Mouse (Mus musculus) C2C12 (cell line): Measurements from ENCODE around the gene Hist1h3h. TPM values are rescaled to one million over a fixed set of nuclear protein-coding genes. Genes with fewer than 3 reads are reported as not detected.
"Not testable (repeated sequence)": the region's sequence is repeated elsewhere in the genome, so short reads cannot be mapped to it uniquely, and the experiment has no call there.

Experiments
- H3K27me3 ChIP-seq: one replicate; pipeline ENCODE4 v1.6.1; 2011; ENCODE audit not compliant: control insufficient read depth, insufficient read depth, insufficient read length
- H3K36me3 ChIP-seq: one replicate; pipeline ENCODE4 v1.6.1; 2011; ENCODE audit not compliant: control insufficient read depth, insufficient read depth
- H3K4me3 ChIP-seq: one replicate; pipeline ENCODE4 v1.5.1; 2011; ENCODE audit warnings: mild to moderate bottlenecking, control low read depth; ENCODE audit not compliant: poor library complexity, insufficient read depth, severe bottlenecking
- H3K79me2 ChIP-seq: one replicate; pipeline ENCODE4 v1.6.1; 2011; ENCODE audit not compliant: control insufficient read depth, insufficient read depth
- H3K79me3 ChIP-seq: one replicate; pipeline ENCODE4 v1.6.1; 2011; ENCODE audit warnings: low read depth, control low read depth
- H3ac ChIP-seq: one replicate; pipeline ENCODE3; 2011; ENCODE audit warnings: low read depth; ENCODE audit not compliant: control insufficient read depth, insufficient read length
- CEBPB ChIP-seq: IDR thresholded peaks from one replicate; pipeline ENCODE4 v1.6.1; 2011; ENCODE audit warnings: low read depth, mild to moderate bottlenecking, control low read depth, moderate library complexity
- CTCF ChIP-seq: IDR thresholded peaks from one replicate; pipeline ENCODE4 v1.5.1; 2011; ENCODE audit not compliant: control insufficient read depth, insufficient read depth, insufficient read length
- FOSL1 ChIP-seq: IDR thresholded peaks from one replicate; pipeline ENCODE4 v1.8.0; 2011; ENCODE audit warnings: mild to moderate bottlenecking, low read length; ENCODE audit not compliant: poor library complexity, insufficient read depth, severe bottlenecking
- MAX ChIP-seq: IDR thresholded peaks from one replicate; pipeline ENCODE4 v1.6.1; 2011; ENCODE audit warnings: mild to moderate bottlenecking, control low read depth
- MYOD1 ChIP-seq: IDR thresholded peaks from one replicate; pipeline ENCODE4 v1.6.1; 2011; ENCODE audit warnings: low read depth; ENCODE audit not compliant: control insufficient read depth, insufficient read length
- MYOG ChIP-seq: IDR thresholded peaks from one replicate; pipeline ENCODE4 v1.6.1; 2011; ENCODE audit not compliant: control insufficient read depth, insufficient read length; ENCODE audit errors: extremely low read depth
- USF1 ChIP-seq: IDR thresholded peaks from one replicate; pipeline ENCODE4 v1.6.1; 2011; ENCODE audit warnings: low read depth, mild to moderate bottlenecking, control low read depth, moderate library complexity
- polyA plus RNA-seq: library from polyadenylated mRNA; unstranded; fragments of >200 nt; fragmentation: generic; extraction: Trizol; gene quantifications from one replicate; pipeline ENCODE4 v1.2.1, GENCODE M21; 2012; ENCODE audit warnings: missing spikeins

The Hist1h3h gene
- polyA plus RNA-seq, 1 experiment, result 15.6 TPM

GRCm38 (mm10) chr13:21745006-21745405 is 27.5 kb downstream of the Hist1h3h start:
- TF ChIP-seq MYOG, result no peak
- TF ChIP-seq CTCF, result no peak
- no peak for TF ChIP-seq FOSL1
- no peak for TF ChIP-seq USF1
- TF ChIP-seq MYOD1, result no peak
- no peak for TF ChIP-seq CEBPB
- no peak for TF ChIP-seq MAX
- H3K79me2 ChIP-seq, result peaks cover 28% of the 10 kb centered on the region
- peaks cover 9% of the 10 kb centered on the region for H3K79me3 ChIP-seq
- H3K27me3 ChIP-seq, result no peaks in the 10 kb centered on the region
- peaks cover 3% of the 10 kb centered on the region for H3K36me3 ChIP-seq
- no peak overlapping the region for H3ac ChIP-seq
- no peak overlapping the region for H3K4me3 ChIP-seq

- peaks cover 3% of the 10 kb centered on the region for H3K36me3 ChIP-seq
- H3ac ChIP-seq, result peak overlapping the region; percentile 82
- peaks cover 28% of the 10 kb centered on the region for H3K79me2 ChIP-seq
- H3K27me3 ChIP-seq, result no peaks in the 10 kb centered on the region
- TF ChIP-seq USF1 (no peak), CTCF (no peak)
- peak overlapping the region; percentile 31 for H3K4me3 ChIP-seq
- H3K79me3 ChIP-seq, result peaks cover 9% of the 10 kb centered on the region
Measured at GRCm38 (mm10) chr13:21749387-21750158, 32.1 kb downstream of the Hist1h3h start.

GRCm38 (mm10) chr13:21750159-21751017 is 32.9 kb downstream of the Hist1h3h start, which contains the start of gene Hist1h4k:
Hist1h4k (minus strand) TSS chr13:21750505.
- H3K79me2 ChIP-seq, result peaks cover 28% of the 10 kb centered on the region
- not testable (repeated sequence) for H3K79me3 ChIP-seq, H3K36me3 ChIP-seq, H3K27me3 ChIP-seq
- TF ChIP-seq CEBPB, result peak; percentile 18
- H3ac ChIP-seq, result peak within 1 kb of the TSS; percentile 82
- H3K4me3 ChIP-seq, result peak within 1 kb of the TSS; percentile 31

- Histone ChIP-seq H3K79me2 (peaks cover 28% of the 10 kb centered on the region), H3K79me3 (peaks cover 9% of the 10 kb centered on the region), H3K27me3 (no peaks in the 10 kb centered on the region), H3K4me3 (no peak overlapping the region), H3K36me3 (peaks cover 3% of the 10 kb centered on the region), H3ac (no peak overlapping the region)
- TF ChIP-seq MYOG (no peak), FOSL1 (no peak), USF1 (no peak), MAX (no peak), CTCF (no peak), CEBPB (no peak), MYOD1 (no peak)
Measured at GRCm38 (mm10) chr13:21751417-21751816, 34.0 kb downstream of the Hist1h3h start.

GRCm38 (mm10) chr13:21751827-21752226 is 34.4 kb downstream of the Hist1h3h start:
- H3K36me3 ChIP-seq, result peaks cover 3% of the 10 kb centered on the region
- no peak overlapping the region for H3K4me3 ChIP-seq
- TF ChIP-seq CEBPB (peak; percentile 33), MYOD1 (no peak)

GRCm38 (mm10) chr13:21752356-21752755 is 34.9 kb downstream of the Hist1h3h start:
- no peak for TF ChIP-seq USF1
- no peak for TF ChIP-seq CTCF
- no peak for TF ChIP-seq MAX
- no peak for TF ChIP-seq CEBPB
- TF ChIP-seq MYOD1, result no peak
- no peak for TF ChIP-seq MYOG
- H3ac ChIP-seq, result peak overlapping the region; percentile 8
- H3K27me3 ChIP-seq, result no peaks in the 10 kb centered on the region
- peaks cover 23% of the 10 kb centered on the region for H3K79me2 ChIP-seq
- H3K36me3 ChIP-seq, result peaks cover 2% of the 10 kb centered on the region
- no peak overlapping the region for H3K4me3 ChIP-seq
- peaks cover 9% of the 10 kb centered on the region for H3K79me3 ChIP-seq

More at GRCm38 (mm10) chr13:21751827-21752226, 34.4 kb downstream of the Hist1h3h start:
- H3ac ChIP-seq, result no peak overlapping the region
- H3K79me2 ChIP-seq, result peaks cover 28% of the 10 kb centered on the region
- H3K79me3 ChIP-seq, result peaks cover 9% of the 10 kb centered on the region
- no peaks in the 10 kb centered on the region for H3K27me3 ChIP-seq
